Comparison of ENCODE assay signal across 8 mouse cellular contexts in the genomic region with DNA sequence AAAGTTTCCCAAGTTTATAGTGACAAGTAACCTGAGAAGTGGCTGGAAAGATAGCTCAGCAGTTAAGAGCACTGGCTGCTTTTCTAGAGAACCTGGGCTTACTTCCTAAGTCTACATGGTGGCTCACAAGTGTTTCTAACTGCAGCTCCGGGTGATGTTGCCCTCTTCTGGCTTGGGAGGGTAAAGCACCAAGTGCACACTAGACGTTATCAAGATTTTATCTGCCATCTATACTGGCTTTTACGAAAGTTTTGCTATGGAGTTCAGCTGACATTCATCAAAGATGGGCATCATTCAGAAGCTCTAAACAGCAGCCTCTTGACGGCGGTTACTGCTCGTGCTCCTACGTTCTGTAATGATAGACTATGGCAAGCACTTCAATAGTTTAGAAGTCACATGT. TPM values are rescaled to one million over a fixed set of nuclear protein-coding genes. Genes with fewer than 3 reads are reported as not detected.
A peak's percentile ranks its signal among the peaks of the same experiment; 100 is the strongest.
DNase-seq lines count a peak whose midpoint lies in the region; ATAC-seq and TF ChIP-seq lines count a peak whose summit lies in the region.

No protein-coding gene starts in this region.

- H3K4me2 ChIP-seq in forebrain, embryonic 11.5 days (ENCODE audit: low read depth, low read length, severe bottlenecking): no peak overlapping the region

- 20% methylated on average over 7 of the region's 7 CpGs for WGBS in forebrain, embryonic 11.5 days
- 6% methylated on average over 7 of the region's 7 CpGs for WGBS in lung, adult 2 months

- TF ChIP-seq CTCF in MEL (IDR thresholded peaks at IDR 0.05 in 2 of 3, conservative IDR thresholded peaks at IDR 0.05 in 1 of 3; ENCODE audit: control insufficient read depth in 1 of 3, insufficient read depth in 1 of 3, low read depth in 2 of 3, low read length in 3 of 3, poor library complexity in 1 of 3, severe bottlenecking in 1 of 3): peak; percentile 71 to 73 (median 72)
- TF ChIP-seq CTCF in brain, embryonic 14.5 days (IDR thresholded peaks at IDR 0.05; ENCODE audit: borderline replicate concordance, extremely low read depth, insufficient read depth, insufficient read length): peak; percentile 75; the same call in 1 of the 2 replicates
- TF ChIP-seq CTCF in layer of hippocampus, adult 2 months (conservative IDR thresholded peaks at IDR 0.05): peak; percentile 91
- TF ChIP-seq CTCF in lung, adult 2 months (IDR thresholded peaks at IDR 0.05; ENCODE audit: insufficient read depth, low read length): peak; percentile 77

- no peaks in the 10 kb centered on the region for H3K9me3 ChIP-seq in MEL (replicated peaks; ENCODE audit: insufficient read depth, low read length)
- H3K9me3 ChIP-seq in forebrain, embryonic 11.5 days (ENCODE audit: control insufficient read depth, low read length): no peaks in the 10 kb centered on the region

- 0 out of 2 replicates have a peak, but pooled peaks have one; percentile 43 for ATAC-seq in forebrain, embryonic 11.5 days (replicated peaks; ENCODE audit: low FRiP score)

- intact Hi-C loops in heart, postnatal 36 days (cut with DNase I): loop anchor here (1.0 to 10.0 kb wide), 5 partner anchors 100 to 373 kb away; partner anchors contain the start of gene Idnk

- peaks cover 16 to 21% of the 10 kb centered on the region in 2 experiments for H3K36me3 ChIP-seq in MEL (ENCODE audit: control insufficient read depth in 1 of 2, insufficient read depth in 2 of 2, low read length in 2 of 2)
- H3K36me3 ChIP-seq in forebrain, embryonic 11.5 days (ENCODE audit: control insufficient read depth, insufficient read depth, low read length): peaks cover 6% of the 10 kb centered on the region; the same call in 1 of the 2 replicates

- no peak overlapping the region for H3K9ac ChIP-seq in MEL (ENCODE audit: control insufficient read depth, low read depth, low read length, poor library complexity, severe bottlenecking)
- no peak overlapping the region for H3K9ac ChIP-seq in forebrain, embryonic 11.5 days (ENCODE audit: low read length)

- no peaks in the 10 kb centered on the region for H3K27me3 ChIP-seq in MEL (ENCODE audit: control insufficient read depth in 1 of 2, insufficient read depth in 2 of 2, low read length in 2 of 2)
- no peaks in the 10 kb centered on the region for H3K27me3 ChIP-seq in forebrain, embryonic 11.5 days (ENCODE audit: control insufficient read depth, insufficient read depth, low read length)

- H3K4me3 ChIP-seq in MEL (ENCODE audit: control insufficient read depth in 1 of 2, insufficient read depth in 1 of 2, low read depth in 2 of 2, low read length in 2 of 2): no peak overlapping the region
- H3K4me3 ChIP-seq in forebrain, embryonic 11.5 days (ENCODE audit: low read depth, low read length): no peak overlapping the region
- H3K4me3 ChIP-seq in layer of hippocampus, adult 2 months: no peak overlapping the region
- H3K4me3 ChIP-seq in lung, adult 2 months (replicated peaks; ENCODE audit: extremely low read depth, low read depth, low read length): no peak overlapping the region

- H3K79me2 ChIP-seq in MEL (ENCODE audit: control insufficient read depth, insufficient read depth, low read length, poor library complexity): no peaks in the 10 kb centered on the region

- TF ChIP-seq EP300 in MEL (IDR thresholded peaks at IDR 0.05; ENCODE audit: low read depth in 1 of 2, low read length in 2 of 2): no peak; a peak in 1 of 4 replicates

- H3K27ac ChIP-seq in MEL (ENCODE audit: control insufficient read depth, low read depth, low read length): peak overlapping the region; percentile 23; the same call in 1 of the 2 replicates
- no peak overlapping the region for H3K27ac ChIP-seq in forebrain, embryonic 11.5 days (ENCODE audit: low read depth, low read length)
- no peak overlapping the region for H3K27ac ChIP-seq in layer of hippocampus, adult 2 months

- peaks cover 0 to 5% of the 10 kb centered on the region in 2 experiments; a peak in 2 of 4 replicates for H3K4me1 ChIP-seq in MEL (ENCODE audit: control insufficient read depth in 1 of 2, insufficient read depth in 2 of 2, low read length in 2 of 2)
- no peaks in the 10 kb centered on the region for H3K4me1 ChIP-seq in forebrain, embryonic 11.5 days (replicated peaks; ENCODE audit: control insufficient read depth, insufficient read depth, low read length)
- 0 out of 2 replicates have a peak, but pooled peaks cover 3% of the 10 kb centered on the region for H3K4me1 ChIP-seq in lung, adult 2 months (ENCODE audit: control insufficient read depth, insufficient read depth, low read length)

- TF ChIP-seq POLR2A in MEL (IDR thresholded peaks at IDR 0.05; ENCODE audit: control insufficient read depth in 1 of 2, insufficient read depth in 1 of 2, low read depth in 1 of 2, low read length in 2 of 2, poor library complexity in 1 of 2): no peak
- TF ChIP-seq POLR2A in brain, embryonic 14.5 days (IDR thresholded peaks at IDR 0.05; ENCODE audit: borderline replicate concordance, extremely low read depth, insufficient read depth, insufficient read length, poor library complexity, severe bottlenecking): no peak
- no peak for TF ChIP-seq POLR2A in lung, adult 2 months (IDR thresholded peaks at IDR 0.05; ENCODE audit: borderline replicate concordance, extremely low read depth, low read depth, low read length)

- peak; percentile 84 for DNase-seq in MEL (ENCODE audit: low read depth, low spot score)
- DNase-seq in brain, embryonic 14.5 days (ENCODE audit: low read depth): peak; percentile 83
- DNase-seq in forebrain, embryonic 11.5 days (ENCODE audit: low spot score): peak; percentile 83
- peak; percentile 65 to 74 for DNase-seq in heart, postnatal 36 days
- DNase-seq in layer of hippocampus, adult 2 months (ENCODE audit: low spot score in 2 of 2): peak; percentile 62 to 68
- DNase-seq in lung, adult 2 months: peak; percentile 72
- DNase-seq in retina, postnatal 1 day: peak; percentile 83
- DNase-seq in thymus, postnatal 25 days: peak; percentile 86

- TF ChIP-seq RAD21 in MEL (IDR thresholded peaks at IDR 0.05; ENCODE audit: low read depth, low read length): peak; percentile 60

TF ChIP-seq in MEL, 35 proteins besides CTCF, POLR2A, EP300 and RAD21 (continues in another document):
- no peak for TF ChIP-seq ETS1 (IDR thresholded peaks at IDR 0.05; ENCODE audit: low read depth, low read length)
- no peak for TF ChIP-seq MAX (IDR thresholded peaks at IDR 0.05; ENCODE audit: low read length)
- no peak for TF ChIP-seq MYC (IDR thresholded peaks at IDR 0.05; ENCODE audit: low read depth, low read length)
- TF ChIP-seq TCF12 (IDR thresholded peaks at IDR 0.05; ENCODE audit: low read depth, low read length): no peak
- TF ChIP-seq JUND (IDR thresholded peaks at IDR 0.05; ENCODE audit: low read depth, low read length): no peak
- TF ChIP-seq ZMIZ1 (IDR thresholded peaks at IDR 0.05; ENCODE audit: low read depth, low read length): no peak
- peak; percentile 75 for TF ChIP-seq SMC3 (IDR thresholded peaks at IDR 0.05; ENCODE audit: low read depth, low read length)
- TF ChIP-seq SIN3A (IDR thresholded peaks at IDR 0.05; ENCODE audit: low read length): no peak
- peak; percentile 90 for TF ChIP-seq GATA1 (IDR thresholded peaks at IDR 0.05; ENCODE audit: low read depth, low read length)
- no peak for TF ChIP-seq MXI1 (IDR thresholded peaks at IDR 0.05; ENCODE audit: low read depth, low read length)
- no peak for TF ChIP-seq TBP (IDR thresholded peaks at IDR 0.05; ENCODE audit: low read depth, low read length)
- peak; percentile 28; the same call in 1 of the 2 replicates for TF ChIP-seq ZC3H11A (IDR thresholded peaks at IDR 0.05; ENCODE audit: low read depth, low read length)
- no peak for TF ChIP-seq CHD1 (IDR thresholded peaks at IDR 0.05; ENCODE audit: low read depth, low read length)
- TF ChIP-seq MEF2A (IDR thresholded peaks at IDR 0.05; ENCODE audit: extremely low read depth, insufficient replicate concordance, low read depth, low read length, poor library complexity, severe bottlenecking): no peak

RNA-seq across cellular contexts. Expression of gene 2210016F16Rik, which starts 2.9 kb away (rescaled TPM):
- 0.08 and 0.10 TPM in 2 replicates for total RNA-seq in MEL (2012; rRNA removed)
- polyA plus RNA-seq in MEL (2012; ENCODE audit: insufficient read depth in 1 of 2, insufficient read length in 2 of 2, low read depth in 1 of 2, low replicate concordance in 2 of 2, missing spikeins in 1 of 2): under 1 TPM in 1 of 2 experiments, not detected in 1; 0.22 TPM
- 14.4 and 15.3 TPM in 2 replicates for polyA plus RNA-seq in brain, embryonic 14.5 days (2012; rRNA removed)
- polyA plus RNA-seq in forebrain, embryonic 11.5 days (2014; fragmentation: Nextera tagmentation; extraction: Ambion mirVana): 27.6 and 30.7 TPM in 2 replicates
- total RNA-seq in heart, postnatal 36 days (2021): 10 to 100 TPM; 14.8 to 17.1 TPM
- 1 to 10 TPM; 6.7 to 7.6 TPM for total RNA-seq in layer of hippocampus, adult 2 months (2021)
- 22.1 and 28.9 TPM in 2 replicates for polyA plus RNA-seq in lung, adult 2 months (2012; rRNA removed)

RNA-seq across cellular contexts. Expression of gene Rmi1, which starts 14.1 kb away (rescaled TPM):
- total RNA-seq in MEL (2012; rRNA removed): 13.9 and 15.5 TPM in 2 replicates
- 10 to 100 TPM in 1 of 2 experiments, not detected in 1; 21.4 TPM for polyA plus RNA-seq in MEL (2012; ENCODE audit: insufficient read depth in 1 of 2, insufficient read length in 2 of 2, low read depth in 1 of 2, low replicate concordance in 2 of 2, missing spikeins in 1 of 2)
- polyA plus RNA-seq in brain, embryonic 14.5 days (2012; rRNA removed): 10.9 and 14.3 TPM in 2 replicates
- polyA plus RNA-seq in forebrain, embryonic 11.5 days (2014; fragmentation: Nextera tagmentation; extraction: Ambion mirVana): 35.9 and 40.9 TPM in 2 replicates
- 10 to 100 TPM in 1 of 2 experiments, 1 to 10 TPM in 1; 8.6 to 10.1 TPM for total RNA-seq in heart, postnatal 36 days (2021)
- total RNA-seq in layer of hippocampus, adult 2 months (2021): 10 to 100 TPM; 16.8 to 17.9 TPM
- polyA plus RNA-seq in lung, adult 2 months (2012; rRNA removed): 8.7 and 9.7 TPM in 2 replicates

RNA-seq across cellular contexts. Expression of gene Hnrnpk, which starts 15.2 kb away (rescaled TPM):
- 542 and 594 TPM in 2 replicates for total RNA-seq in MEL (2012; rRNA removed)
- polyA plus RNA-seq in MEL (2012; ENCODE audit: insufficient read depth in 1 of 2, insufficient read length in 2 of 2, low read depth in 1 of 2, low replicate concordance in 2 of 2, missing spikeins in 1 of 2): 1,000 to 10,000 TPM; 1,502 to 1,739 TPM
- 842 and 926 TPM in 2 replicates for polyA plus RNA-seq in brain, embryonic 14.5 days (2012; rRNA removed)
- polyA plus RNA-seq in forebrain, embryonic 11.5 days (2014; fragmentation: Nextera tagmentation; extraction: Ambion mirVana): 2,577 and 2,646 TPM in 2 replicates
- total RNA-seq in heart, postnatal 36 days (2021): 100 to 1,000 TPM; 414 to 472 TPM
- 100 to 1,000 TPM; 660 to 681 TPM for total RNA-seq in layer of hippocampus, adult 2 months (2021)
- polyA plus RNA-seq in lung, adult 2 months (2012; rRNA removed): 192 and 290 TPM in 2 replicates

RNA-seq across cellular contexts. Expression of gene Kif27, which starts 29.0 kb away (rescaled TPM):
- 0.13 and 0.42 TPM in 2 replicates for total RNA-seq in MEL (2012; rRNA removed)
- polyA plus RNA-seq in MEL (2012; ENCODE audit: insufficient read depth in 1 of 2, insufficient read length in 2 of 2, low read depth in 1 of 2, low replicate concordance in 2 of 2, missing spikeins in 1 of 2): under 1 TPM in 1 of 2 experiments, not detected in 1; 0.13 TPM
- polyA plus RNA-seq in brain, embryonic 14.5 days (2012; rRNA removed): 1.3 and 2.5 TPM in 2 replicates
- polyA plus RNA-seq in forebrain, embryonic 11.5 days (2014; fragmentation: Nextera tagmentation; extraction: Ambion mirVana): 1.3 and 1.7 TPM in 2 replicates
- total RNA-seq in heart, postnatal 36 days (2021): under 1 TPM; 0.06 to 0.08 TPM
- total RNA-seq in layer of hippocampus, adult 2 months (2021): 1 to 10 TPM; 3.3 TPM
- 0.77 and 0.96 TPM in 2 replicates for polyA plus RNA-seq in lung, adult 2 months (2012; rRNA removed)

Comparison
In these comparisons a context has a peak if more than half of its experiments do, and no peak if none do; other contexts are left out.
1. RNA of gene 2210016F16Rik, which starts 2.9 kb away (polyA plus RNA-seq): 27.6 to 30.7 TPM in forebrain, embryonic 11.5 days, 22.1 to 28.9 TPM in lung, adult 2 months and 14.4 to 15.3 TPM in brain, embryonic 14.5 days; 0.22 TPM in MEL; every median in the first group is over 10 times any median in the second.
2. Peak in every context shown above with its lines, with median percentiles within 50 percentile points of each other: DNase-seq and CTCF ChIP-seq.